Mouse (Mus musculus) C2C12 (cell line): ENCODE data around the gene Fam53b.

Source experiments
- CTCF ChIP-seq: IDR thresholded peaks from one replicate; pipeline ENCODE4 v1.5.1; 2011; ENCODE audit not compliant: control insufficient read depth, insufficient read depth, insufficient read length
- MYOD1 ChIP-seq: IDR thresholded peaks from one replicate; pipeline ENCODE4 v1.6.1; 2011; ENCODE audit warnings: low read depth; ENCODE audit not compliant: control insufficient read depth, insufficient read length
- MYOG ChIP-seq: IDR thresholded peaks from one replicate; pipeline ENCODE4 v1.6.1; 2011; ENCODE audit not compliant: control insufficient read depth, insufficient read length; ENCODE audit errors: extremely low read depth

DNA sequence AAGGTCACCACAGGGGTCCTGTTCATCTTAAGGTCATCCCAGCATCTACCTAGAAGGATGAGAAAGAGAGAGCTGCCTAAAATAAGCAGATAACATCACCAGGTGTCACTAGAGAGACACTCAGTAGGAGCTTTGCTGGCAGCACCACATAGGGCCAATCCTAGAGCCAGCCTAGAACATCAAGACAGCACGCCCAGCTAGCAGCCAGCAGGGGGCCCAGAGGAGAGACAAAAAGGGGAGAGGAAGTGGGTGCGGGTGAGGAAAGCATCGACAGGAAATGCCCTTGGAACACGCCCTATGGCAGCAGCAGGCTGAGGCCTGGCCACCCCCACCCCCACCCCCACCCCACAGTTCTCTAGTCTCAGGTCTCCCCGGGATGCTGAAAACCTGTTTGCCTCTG, 78.5 kb downstream of the Fam53b start:
- TF ChIP-seq CTCF (peak; percentile 28), MYOG (no peak), MYOD1 (no peak)
